In genomic region chr4:133220656-133221055, GRCm38 (mm10) we compare ENCODE assay signal across 8 mouse cellular contexts. TPM values are rescaled to one million over a fixed set of nuclear protein-coding genes. Genes with fewer than 3 reads are reported as not detected.
DNase-seq lines count a peak whose midpoint lies in the region; ATAC-seq and TF ChIP-seq lines count a peak whose summit lies in the region.

No protein-coding gene starts in this region.

- peak overlapping the region; percentile 59 for H3K4me2 ChIP-seq in embryonic facial prominence, embryonic 12.5 days (replicated peaks)
- peak overlapping the region; percentile 54 for H3K4me2 ChIP-seq in liver, postnatal 0 days (ENCODE audit: low read depth, low read length)

- no peaks in the 10 kb centered on the region for H3K9me3 ChIP-seq in embryonic facial prominence, embryonic 12.5 days
- no peaks in the 10 kb centered on the region for H3K9me3 ChIP-seq in liver, postnatal 0 days (ENCODE audit: low read length)

- no peak for TF ChIP-seq CTCF in liver, postnatal 0 days (IDR thresholded peaks at IDR 0.05; ENCODE audit: low read depth)

- no peak for TF ChIP-seq EP300 in liver, postnatal 0 days (IDR thresholded peaks at IDR 0.05; ENCODE audit: low read depth)

- no peaks in the 10 kb centered on the region for H3K36me3 ChIP-seq in embryonic facial prominence, embryonic 12.5 days
- H3K36me3 ChIP-seq in liver, postnatal 0 days (replicated peaks; ENCODE audit: insufficient read depth, low read length), result no peaks in the 10 kb centered on the region

- peaks cover 25% of the 10 kb centered on the region for H3K27me3 ChIP-seq in embryonic facial prominence, embryonic 12.5 days
- H3K27me3 ChIP-seq in liver, postnatal 0 days (ENCODE audit: insufficient read depth, low read length), result peaks cover 17% of the 10 kb centered on the region; the same call in 1 of the 2 replicates

- no peak for ATAC-seq in embryonic facial prominence, embryonic 12.5 days (ENCODE audit: insufficient number of reproducible peaks, insufficient read depth, low FRiP score, low TSS enrichment)
- ATAC-seq in liver, postnatal 0 days, result peak; percentile 44; the same call in 1 of the 2 replicates

- peak; percentile 50 for DNase-seq in adrenal gland, adult 2 months
- no peak for DNase-seq in adrenal gland, postnatal 25 days
- DNase-seq in kidney, adult 11 months, result peak; percentile 61
- peak; percentile 70 for DNase-seq in liver, postnatal 0 days
- DNase-seq in testis, postnatal 10 days (ENCODE audit: low spot score), result peak; percentile 77
- no peak for DNase-seq in cerebellum, adult 11-12 months
- no peak for DNase-seq in layer of hippocampus, postnatal 14 days (ENCODE audit: low spot score in 2 of 2)

- H3K4me1 ChIP-seq in embryonic facial prominence, embryonic 12.5 days, result peaks cover 17% of the 10 kb centered on the region
- H3K4me1 ChIP-seq in liver, postnatal 0 days (ENCODE audit: insufficient read depth), result no peaks in the 10 kb centered on the region

- peak overlapping the region; percentile 34 for H3K9ac ChIP-seq in embryonic facial prominence, embryonic 12.5 days
- 0 out of 2 replicates have a peak overlapping the region, but pooled peaks have one; percentile 31 for H3K9ac ChIP-seq in liver, postnatal 0 days (replicated peaks)

- peak overlapping the region; percentile 30 for H3K4me3 ChIP-seq in embryonic facial prominence, embryonic 12.5 days
- peak overlapping the region; percentile 14 for H3K4me3 ChIP-seq in liver, postnatal 0 days (ENCODE audit: low read depth, low read length)

- H3K27ac ChIP-seq in embryonic facial prominence, embryonic 12.5 days, result no peak overlapping the region
- H3K27ac ChIP-seq in liver, postnatal 0 days (ENCODE audit: low read depth), result no peak overlapping the region

- 1% methylated on average over 25 of the region's 25 CpGs for WGBS in embryonic facial prominence, embryonic 12.5 days
- 7% methylated on average over 25 of the region's 25 CpGs for WGBS in liver, postnatal 0 days (ENCODE audit: insufficient replicate concordance)

RNA-seq across cellular contexts. Expression of gene Gpr3, which starts 8.3 kb away (rescaled TPM):
- under 1 TPM; 0.17 to 0.21 TPM for total RNA-seq in adrenal gland, adult 2 months (2021)
- 0.49 and 1.1 TPM in 2 replicates for polyA plus RNA-seq in adrenal gland, adult 2 months (2012; rRNA removed)
- not detected in 2 replicates for total RNA-seq in adrenal gland, postnatal 25 days (2021)
- 0.13 TPM in 1 of 2 replicates, not detected in the other for polyA plus RNA-seq in embryonic facial prominence, embryonic 12.5 days (2016; fragmentation: Nextera tagmentation; extraction: Ambion mirVana)
- polyA plus RNA-seq in liver, postnatal 0 days (2015; fragmentation: Nextera tagmentation; extraction: Ambion mirVana), result not detected in 2 replicates
- 1 to 10 TPM; 8.2 to 9.2 TPM for total RNA-seq in layer of hippocampus, postnatal 14 days (2021)

RNA-seq across cellular contexts. Expression of gene Cd164l2, which starts 8.7 kb away (rescaled TPM):
- 1 to 10 TPM; 1.6 to 4.0 TPM for total RNA-seq in adrenal gland, adult 2 months (2021)
- 2.5 and 5.6 TPM in 2 replicates for polyA plus RNA-seq in adrenal gland, adult 2 months (2012; rRNA removed)
- 1.4 and 1.5 TPM in 2 replicates for total RNA-seq in adrenal gland, postnatal 25 days (2021)
- polyA plus RNA-seq in embryonic facial prominence, embryonic 12.5 days (2016; fragmentation: Nextera tagmentation; extraction: Ambion mirVana), result 2.2 and 3.7 TPM in 2 replicates
- polyA plus RNA-seq in liver, postnatal 0 days (2015; fragmentation: Nextera tagmentation; extraction: Ambion mirVana), result 0.25 and 0.39 TPM in 2 replicates
- total RNA-seq in layer of hippocampus, postnatal 14 days (2021), result 1 to 10 TPM; 2.6 to 4.8 TPM

RNA-seq across cellular contexts. Expression of gene Map3k6, which starts 20.0 kb away (rescaled TPM):
- 10 to 100 TPM; 22.4 to 22.9 TPM for total RNA-seq in adrenal gland, adult 2 months (2021)
- polyA plus RNA-seq in adrenal gland, adult 2 months (2012; rRNA removed), result 17.5 and 17.6 TPM in 2 replicates
- total RNA-seq in adrenal gland, postnatal 25 days (2021), result 15.7 and 20.1 TPM in 2 replicates
- polyA plus RNA-seq in embryonic facial prominence, embryonic 12.5 days (2016; fragmentation: Nextera tagmentation; extraction: Ambion mirVana), result 2.6 and 2.7 TPM in 2 replicates
- 1.2 and 1.3 TPM in 2 replicates for polyA plus RNA-seq in liver, postnatal 0 days (2015; fragmentation: Nextera tagmentation; extraction: Ambion mirVana)
- total RNA-seq in layer of hippocampus, postnatal 14 days (2021), result 10 to 100 TPM in 1 of 2 experiments, 1 to 10 TPM in 1; 5.3 to 10.2 TPM

RNA-seq across cellular contexts. Expression of gene Sytl1, which starts 42.3 kb away (rescaled TPM):
- 1 to 10 TPM; 1.4 to 1.9 TPM for total RNA-seq in adrenal gland, adult 2 months (2021)
- 2.2 and 2.8 TPM in 2 replicates for polyA plus RNA-seq in adrenal gland, adult 2 months (2012; rRNA removed)
- total RNA-seq in adrenal gland, postnatal 25 days (2021), result 1.9 and 2.0 TPM in 2 replicates
- polyA plus RNA-seq in embryonic facial prominence, embryonic 12.5 days (2016; fragmentation: Nextera tagmentation; extraction: Ambion mirVana), result 2.3 and 2.8 TPM in 2 replicates
- 1.0 and 1.3 TPM in 2 replicates for polyA plus RNA-seq in liver, postnatal 0 days (2015; fragmentation: Nextera tagmentation; extraction: Ambion mirVana)
- under 1 TPM; 0.19 to 0.44 TPM for total RNA-seq in layer of hippocampus, postnatal 14 days (2021)

RNA-seq across cellular contexts. Expression of gene Tmem222, which starts 56.9 kb away (rescaled TPM):
- total RNA-seq in adrenal gland, adult 2 months (2021), result 10 to 100 TPM; 59.7 to 78.2 TPM
- polyA plus RNA-seq in adrenal gland, adult 2 months (2012; rRNA removed), result 123 and 125 TPM in 2 replicates
- total RNA-seq in adrenal gland, postnatal 25 days (2021), result 60.2 and 73.3 TPM in 2 replicates
- 80.2 and 81.8 TPM in 2 replicates for polyA plus RNA-seq in embryonic facial prominence, embryonic 12.5 days (2016; fragmentation: Nextera tagmentation; extraction: Ambion mirVana)
- polyA plus RNA-seq in liver, postnatal 0 days (2015; fragmentation: Nextera tagmentation; extraction: Ambion mirVana), result 29.6 and 30.8 TPM in 2 replicates
- total RNA-seq in layer of hippocampus, postnatal 14 days (2021), result 10 to 100 TPM; 78.2 to 78.4 TPM

Comparison
In these comparisons a context has a peak if more than half of its experiments do, and no peak if none do; other contexts are left out.
1. DNase-seq: peak in adrenal gland, adult 2 months (single experiment), kidney, adult 11 months (single experiment), liver, postnatal 0 days (single experiment) and testis, postnatal 10 days (single experiment); none in adrenal gland, postnatal 25 days (single experiment), cerebellum, adult 11-12 months (single experiment) and layer of hippocampus, postnatal 14 days (0 of 2).